Mouse (Mus musculus): Measurements from ENCODE around the gene Fes. TPM values are rescaled to one million over a fixed set of nuclear protein-coding genes. Genes with fewer than 3 reads are reported as not detected.
A peak's percentile ranks its signal among the peaks of the same experiment; 100 is the strongest.

Gene Fes
- polyA plus RNA-seq, 1 experiment from 2014 or later = 26.4 TPM

- Histone ChIP-seq H3K36me3 (ENCODE audit: insufficient read depth, low read length) (no peaks in the 10 kb centered on the region), H3K4me3 (ENCODE audit: low read depth, low read length) (peak overlapping the region; percentile 92), H3K9me3 (ENCODE audit: low read length) (no peaks in the 10 kb centered on the region), H3K9ac (replicated peaks; ENCODE audit: low read depth) (peak overlapping the region; percentile 99), H3K27ac (ENCODE audit: low read length) (peak overlapping the region; percentile 98), H3K4me1 (ENCODE audit: insufficient read depth, low read depth, low read length) (peaks cover 22% of the 10 kb centered on the region; the same call in 1 of the 2 replicates), H3K4me2 (replicated peaks; ENCODE audit: low read depth, low read length) (peak overlapping the region; percentile 93), H3K27me3 (replicated peaks; ENCODE audit: insufficient read depth, low read length) (no peaks in the 10 kb centered on the region)
- under 1% methylated on average over 32 of the region's 92 CpGs for WGBS
- peak; percentile 81 for ATAC-seq
- TF ChIP-seq EP300 (IDR thresholded peaks at IDR 0.05) (no peak), CTCF (IDR thresholded peaks at IDR 0.05) (no peak)
- DNase-seq (ENCODE audit: low spot score) = peak; percentile 87
Observed at GRCm38 (mm10) chr7:80402651-80403321, 15.0 kb upstream of the Fes start.

- peak overlapping the region; percentile 93 for H3K4me2 ChIP-seq (replicated peaks; ENCODE audit: low read depth, low read length)
- H3K27ac ChIP-seq (ENCODE audit: low read length) = peak overlapping the region; percentile 98
- TF ChIP-seq EP300 (IDR thresholded peaks at IDR 0.05) (no peak), CTCF (IDR thresholded peaks at IDR 0.05) (no peak)
- peak; percentile 48 for ATAC-seq
- H3K4me3 ChIP-seq (ENCODE audit: low read depth, low read length) = peak overlapping the region; percentile 92
- WGBS = 1% methylated on average over 54 of the region's 102 CpGs
- H3K4me1 ChIP-seq (ENCODE audit: insufficient read depth, low read depth, low read length) = peaks cover 22% of the 10 kb centered on the region; the same call in 1 of the 2 replicates
- H3K9ac ChIP-seq (replicated peaks; ENCODE audit: low read depth) = peak overlapping the region; percentile 99
- H3K9me3 ChIP-seq (ENCODE audit: low read length) = no peaks in the 10 kb centered on the region
- no peaks in the 10 kb centered on the region for H3K27me3 ChIP-seq (replicated peaks; ENCODE audit: insufficient read depth, low read length)
- DNase-seq (ENCODE audit: low spot score) = peak; percentile 62
- H3K36me3 ChIP-seq (ENCODE audit: insufficient read depth, low read length) = peaks cover 3% of the 10 kb centered on the region; the same call in 1 of the 2 replicates
Observed at GRCm38 (mm10) chr7:80401860-80402641, 14.3 kb upstream of the Fes start.

GRCm38 (mm10) chr7:80401041-80401859 is 13.5 kb upstream of the Fes start:
- peak; percentile 67 for DNase-seq (ENCODE audit: low spot score)
- TF ChIP-seq EP300 (IDR thresholded peaks at IDR 0.05) = no peak
- no peak for TF ChIP-seq CTCF (IDR thresholded peaks at IDR 0.05)

GRCm38 (mm10) chr7:80400571-80400970 is 12.8 kb upstream of the Fes start:
- no peaks in the 10 kb centered on the region for H3K27me3 ChIP-seq (replicated peaks; ENCODE audit: insufficient read depth, low read length)
- 43% methylated on average over 6 of the region's 6 CpGs for WGBS
- H3K4me2 ChIP-seq (replicated peaks; ENCODE audit: low read depth, low read length) = peak overlapping the region; percentile 93
- ATAC-seq (no peak), DNase-seq (ENCODE audit: low spot score) (no peak)
- peak overlapping the region; percentile 98; the same call in 1 of the 2 replicates for H3K27ac ChIP-seq (ENCODE audit: low read length)
- H3K4me1 ChIP-seq (ENCODE audit: insufficient read depth, low read depth, low read length) = peaks cover 22% of the 10 kb centered on the region; the same call in 1 of the 2 replicates
- peaks cover 13% of the 10 kb centered on the region; the same call in 1 of the 2 replicates for H3K36me3 ChIP-seq (ENCODE audit: insufficient read depth, low read length)
- TF ChIP-seq EP300 (IDR thresholded peaks at IDR 0.05) = no peak
- no peak for TF ChIP-seq CTCF (IDR thresholded peaks at IDR 0.05)
- peak overlapping the region; percentile 8; the same call in 1 of the 2 replicates for H3K4me3 ChIP-seq (ENCODE audit: low read depth, low read length)
- no peaks in the 10 kb centered on the region for H3K9me3 ChIP-seq (ENCODE audit: low read length)
- 0 out of 2 replicates have a peak overlapping the region, but pooled peaks have one; percentile 19 for H3K9ac ChIP-seq (replicated peaks; ENCODE audit: low read depth)

More at GRCm38 (mm10) chr7:80401041-80401859, 13.5 kb upstream of the Fes start:
- Histone ChIP-seq H3K27ac (ENCODE audit: low read length) (peak overlapping the region; percentile 98), H3K4me2 (replicated peaks; ENCODE audit: low read depth, low read length) (peak overlapping the region; percentile 93), H3K4me1 (ENCODE audit: insufficient read depth, low read depth, low read length) (peaks cover 22% of the 10 kb centered on the region; the same call in 1 of the 2 replicates), H3K9ac (replicated peaks; ENCODE audit: low read depth) (peak overlapping the region; percentile 99), H3K27me3 (replicated peaks; ENCODE audit: insufficient read depth, low read length) (no peaks in the 10 kb centered on the region), H3K4me3 (ENCODE audit: low read depth, low read length) (peak overlapping the region; percentile 92), H3K9me3 (ENCODE audit: low read length) (no peaks in the 10 kb centered on the region), H3K36me3 (ENCODE audit: insufficient read depth, low read length) (peaks cover 9% of the 10 kb centered on the region; the same call in 1 of the 2 replicates)
- 16% methylated on average over 5 of the region's 5 CpGs for WGBS
- ATAC-seq = peak; percentile 10; the same call in 1 of the 2 replicates

- 47% methylated on average over 5 of the region's 5 CpGs for WGBS
- ATAC-seq = peak; percentile 8
- H3K4me1 ChIP-seq (ENCODE audit: insufficient read depth, low read depth, low read length) = peaks cover 22% of the 10 kb centered on the region; the same call in 1 of the 2 replicates
- peak overlapping the region; percentile 93; the same call in 1 of the 2 replicates for H3K4me2 ChIP-seq (replicated peaks; ENCODE audit: low read depth, low read length)
- peak; percentile 69 for DNase-seq (ENCODE audit: low spot score)
- H3K9me3 ChIP-seq (ENCODE audit: low read length) = no peaks in the 10 kb centered on the region
- 0 out of 2 replicates have a peak overlapping the region, but pooled peaks have one; percentile 8 for H3K4me3 ChIP-seq (ENCODE audit: low read depth, low read length)
- TF ChIP-seq EP300 (IDR thresholded peaks at IDR 0.05) (no peak), CTCF (IDR thresholded peaks at IDR 0.05) (peak; percentile 55)
- H3K27me3 ChIP-seq (replicated peaks; ENCODE audit: insufficient read depth, low read length) = no peaks in the 10 kb centered on the region
- H3K36me3 ChIP-seq (ENCODE audit: insufficient read depth, low read length) = peaks cover 18% of the 10 kb centered on the region; the same call in 1 of the 2 replicates
- H3K9ac ChIP-seq (replicated peaks; ENCODE audit: low read depth) = no peak overlapping the region
- peak overlapping the region; percentile 98; the same call in 1 of the 2 replicates for H3K27ac ChIP-seq (ENCODE audit: low read length)
Observed at GRCm38 (mm10) chr7:80400099-80400498, 12.4 kb upstream of the Fes start.
